Mouse (Mus musculus) thymus, postnatal 25 days (tissue): ENCODE results near the gene Spata33.
"Not testable (repeated sequence)": the region's sequence is repeated elsewhere in the genome, so short reads cannot be mapped to it uniquely, and the experiment has no call there.

Experiments used
- DNase-seq: peaks from one replicate; pipeline ENCODE4 v3.0.0; 2022

Spata33 gene

DNA sequence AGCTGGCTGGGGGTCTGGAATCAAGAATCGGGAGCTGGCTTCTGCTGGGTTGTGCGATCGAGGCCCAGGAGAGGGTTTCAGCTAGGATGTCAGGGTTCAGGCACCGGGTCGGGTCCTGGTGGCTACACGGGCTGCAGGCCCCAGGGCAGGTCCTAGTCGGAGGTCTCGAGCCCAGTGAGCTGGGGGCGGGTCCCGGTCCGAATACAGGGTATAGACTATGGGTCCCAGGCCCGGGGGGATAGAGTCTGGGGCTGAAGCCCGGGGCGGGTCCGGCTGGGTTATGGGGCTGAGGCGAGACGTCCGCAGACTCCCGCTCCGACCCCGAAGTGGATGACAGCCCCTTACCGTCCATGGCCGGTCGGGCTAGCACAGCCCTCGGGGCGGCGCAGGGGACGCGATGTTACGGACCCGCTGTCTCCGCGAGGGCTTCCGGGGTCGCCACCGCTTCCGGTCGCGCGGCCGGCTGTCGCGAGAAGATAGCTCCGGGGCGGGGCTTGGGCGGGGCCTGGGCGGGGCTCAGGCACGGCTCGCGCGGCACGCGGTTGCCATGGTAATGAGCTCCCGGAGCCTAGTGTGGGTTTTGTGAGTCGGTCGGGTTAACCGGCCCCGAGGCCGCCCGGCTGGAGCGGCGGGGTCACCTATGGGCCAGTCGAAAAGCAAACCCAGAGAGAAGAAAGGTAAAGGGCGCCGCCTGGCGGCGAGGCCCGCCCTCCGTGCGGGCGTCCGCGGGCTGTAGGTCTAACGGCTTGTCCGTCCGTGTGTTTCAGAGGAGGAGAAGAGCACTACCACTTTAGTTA is at the start of gene Spata33, which contains the start of gene Chmp1a:
Spata33 (plus strand) TSS at position 512 of the 797 bp plus-strand sequence.
Chmp1a (minus strand) TSS at position 443 of the 797 bp plus-strand sequence.
- peak; percentile 86 for DNase-seq

DNA sequence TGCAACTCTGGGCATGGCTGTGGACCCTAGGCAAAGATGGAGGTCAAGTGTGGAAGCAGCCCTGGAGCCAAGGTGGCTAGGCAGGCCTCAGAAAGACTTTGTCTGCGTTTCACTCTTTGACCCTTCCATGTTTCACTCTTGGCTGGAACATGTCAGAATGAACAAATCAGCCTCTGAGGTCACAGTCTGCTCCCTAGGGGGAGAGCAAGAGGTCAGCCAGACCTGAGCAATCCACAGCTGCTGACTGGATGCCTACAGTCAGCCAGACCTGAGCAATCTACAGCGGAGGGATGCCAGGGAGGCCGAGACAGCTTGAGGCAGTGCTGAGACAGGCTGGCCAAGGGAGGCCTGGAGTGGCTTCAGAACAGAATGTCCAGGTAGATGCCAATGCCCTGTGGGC is 31.2 kb upstream of the Spata33 start:
- no peak for DNase-seq

DNA sequence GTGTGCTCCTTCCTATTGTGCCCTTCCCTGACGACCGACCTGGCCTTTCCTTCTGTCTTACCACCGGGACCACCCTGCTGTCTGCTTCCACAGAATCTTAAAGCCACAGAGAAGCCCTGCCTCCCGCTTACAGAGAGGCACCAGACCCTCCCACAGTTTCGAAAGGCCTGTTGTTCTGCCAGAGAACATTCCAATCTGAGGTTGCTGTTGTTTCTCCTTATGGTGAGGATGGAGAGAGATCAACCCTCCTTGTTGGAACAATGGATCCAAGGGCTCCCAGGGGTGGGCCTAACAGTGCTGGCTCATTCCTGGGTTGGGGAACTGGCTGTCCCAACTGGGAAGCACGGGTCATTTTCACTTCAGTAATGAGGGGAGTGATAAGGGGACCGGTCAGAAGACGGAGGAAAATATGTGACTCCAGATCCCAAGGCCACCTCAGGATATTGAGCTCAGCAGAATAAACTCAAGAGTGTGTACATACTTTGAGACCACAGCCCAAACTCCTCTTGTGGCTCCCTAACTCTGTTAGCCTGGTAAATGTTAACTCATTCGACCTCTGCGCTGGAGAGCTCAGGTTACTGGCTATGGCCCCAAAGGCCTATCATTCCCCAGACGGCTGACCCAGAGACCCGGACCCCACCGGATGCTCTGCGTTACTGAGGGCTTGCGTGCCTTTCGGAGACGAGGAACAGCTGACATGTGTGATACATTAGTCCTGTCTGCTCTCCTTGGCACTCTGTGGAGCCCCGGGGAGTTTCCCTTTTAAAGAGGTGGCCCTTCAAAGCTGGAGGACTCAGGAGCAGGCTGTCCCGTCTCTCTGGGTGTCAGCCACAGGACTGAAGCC is 26.8 kb upstream of the Spata33 start, which contains the start of gene Dpep1:
Dpep1 (plus strand) TSS at position 677 of the 844 bp plus-strand sequence.
- DNase-seq: no peak

DNA sequence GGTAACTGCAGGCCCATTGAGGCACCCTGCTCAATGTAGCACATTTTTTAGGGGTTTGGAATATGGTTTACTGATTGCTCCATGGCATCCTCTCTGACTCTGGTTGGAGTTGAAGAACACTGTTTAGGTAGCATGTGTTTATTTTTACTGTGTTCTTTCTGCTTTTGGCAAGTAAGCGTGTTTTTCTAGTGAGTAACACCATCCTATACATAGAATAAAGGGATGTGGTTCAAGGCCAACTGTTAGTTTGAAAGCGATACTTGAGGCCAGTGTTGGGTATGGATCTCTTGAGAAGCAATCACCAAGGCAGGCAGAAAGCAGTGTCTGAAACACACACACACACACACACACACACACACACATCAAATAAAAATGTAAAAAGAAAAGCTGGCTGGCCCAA is 24.6 kb upstream of the Spata33 start:
- no peak for DNase-seq

DNA sequence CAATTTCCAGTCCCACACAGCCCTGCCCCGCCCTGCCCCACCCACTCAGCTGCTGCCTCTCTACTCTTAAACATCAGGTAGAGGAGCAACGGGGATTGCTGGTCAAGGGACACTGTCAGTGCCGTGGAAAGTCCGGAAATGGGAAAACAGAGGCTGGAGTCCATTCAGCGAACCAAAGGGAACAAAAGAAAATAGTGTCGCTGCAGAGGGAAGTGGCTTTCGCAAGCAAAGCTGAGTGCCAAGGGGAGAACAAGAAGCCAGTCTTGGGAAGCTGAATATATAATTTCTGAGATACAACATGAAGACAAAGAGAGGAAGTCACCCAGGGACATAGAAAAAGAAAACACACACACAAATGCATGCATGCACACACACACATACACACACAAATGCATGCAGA is 23.8 kb upstream of the Spata33 start:
- no peak for DNase-seq

DNA sequence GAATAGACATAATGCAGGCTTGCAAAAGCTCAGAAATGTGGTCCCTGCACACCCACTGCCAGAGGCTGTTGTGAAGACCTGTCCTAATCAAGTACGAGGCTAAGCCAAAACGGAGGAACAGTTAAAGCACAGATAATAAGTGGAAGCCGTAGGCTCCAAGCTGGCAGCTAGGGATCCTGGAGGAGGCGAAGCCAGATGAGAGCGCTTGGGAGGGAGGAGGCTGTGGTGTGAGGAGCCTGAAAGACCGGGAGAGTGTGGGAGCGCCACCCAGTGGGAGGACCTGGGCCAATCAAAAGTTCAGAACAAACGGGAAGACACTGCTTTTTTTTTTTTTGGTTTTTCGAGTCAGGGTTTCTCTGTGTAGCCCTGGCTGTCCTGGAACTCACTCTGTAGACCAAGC is 22.0 kb upstream of the Spata33 start:
- peak; percentile 49 for DNase-seq

DNA sequence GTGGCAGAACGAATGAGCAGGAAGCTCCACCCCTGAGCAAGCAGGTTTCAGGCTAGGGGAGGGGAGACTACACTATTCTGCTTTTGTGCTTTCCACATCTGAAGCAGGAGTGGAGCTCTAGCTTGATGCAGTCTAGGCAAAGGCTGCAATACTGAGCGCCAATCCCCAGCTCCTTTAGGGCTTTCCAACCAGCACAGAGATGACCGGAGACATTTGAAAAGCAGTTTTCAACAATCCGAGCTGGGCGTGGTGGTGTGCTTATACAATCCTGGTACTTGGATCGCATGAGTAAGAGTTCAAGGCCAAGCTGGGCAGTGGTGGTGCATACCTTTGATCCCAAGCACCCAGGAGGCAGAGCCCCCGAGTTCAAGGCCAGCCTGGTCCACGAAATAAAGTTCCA is 20.7 kb upstream of the Spata33 start:
- no peak for DNase-seq

DNA sequence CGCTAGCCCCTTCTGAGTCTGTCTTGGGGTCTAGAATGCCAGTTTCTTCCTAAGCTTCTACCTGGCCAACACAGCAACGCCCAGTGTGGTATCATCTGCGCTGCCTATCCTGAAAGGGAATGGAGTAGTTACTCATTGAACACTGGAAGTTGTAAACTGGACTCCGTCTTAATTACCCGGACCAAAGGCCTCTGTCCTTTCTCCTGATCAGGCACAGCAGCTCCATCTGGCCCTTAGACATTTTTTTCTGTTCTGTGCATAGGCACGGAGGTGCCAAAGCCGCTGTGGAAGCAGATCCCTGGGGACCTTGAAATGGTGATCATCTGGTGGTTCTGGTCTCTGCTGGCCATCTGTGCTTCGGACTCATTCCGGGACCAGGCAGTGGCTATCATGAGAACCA is 18.9 kb upstream of the Spata33 start:
- no peak for DNase-seq

DNA sequence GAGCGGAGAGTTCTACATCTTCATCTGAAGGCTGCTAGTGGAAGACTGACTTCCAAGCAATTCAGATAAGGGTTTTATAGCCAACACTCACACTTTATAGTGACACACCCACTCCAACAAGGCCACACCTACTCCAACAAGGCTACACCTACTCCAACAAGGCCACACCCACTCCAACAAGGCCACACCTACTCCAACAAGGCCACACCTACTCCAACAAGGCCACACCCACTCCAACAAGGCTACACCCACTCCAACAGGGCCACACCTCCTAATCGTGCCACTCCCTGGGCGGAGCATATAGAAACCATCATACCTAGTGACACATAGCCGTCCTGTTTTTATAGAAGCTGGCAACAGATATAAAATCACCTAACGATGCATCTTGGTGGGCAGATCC is 15.6 kb upstream of the Spata33 start:
- not testable (repeated sequence) for DNase-seq

DNA sequence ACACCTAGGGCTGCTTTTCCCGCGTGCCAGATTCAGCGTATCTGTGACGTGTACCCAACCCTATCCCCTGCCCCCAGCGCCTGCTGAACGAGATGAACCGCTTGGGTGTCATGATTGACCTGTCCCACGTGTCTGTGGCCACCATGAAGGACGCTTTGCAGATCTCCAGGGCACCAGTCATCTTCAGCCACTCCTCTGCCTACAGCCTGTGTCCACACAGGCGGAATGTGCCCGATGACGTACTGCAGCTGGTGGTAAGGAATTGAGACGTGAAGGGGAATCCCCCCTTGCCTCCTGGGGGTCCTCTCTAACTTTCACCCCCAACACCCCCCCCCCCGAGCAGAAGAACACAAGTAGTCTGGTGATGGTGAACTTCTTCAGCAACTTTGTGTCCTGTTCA is 12.8 kb upstream of the Spata33 start:
- DNase-seq: no peak

DNA sequence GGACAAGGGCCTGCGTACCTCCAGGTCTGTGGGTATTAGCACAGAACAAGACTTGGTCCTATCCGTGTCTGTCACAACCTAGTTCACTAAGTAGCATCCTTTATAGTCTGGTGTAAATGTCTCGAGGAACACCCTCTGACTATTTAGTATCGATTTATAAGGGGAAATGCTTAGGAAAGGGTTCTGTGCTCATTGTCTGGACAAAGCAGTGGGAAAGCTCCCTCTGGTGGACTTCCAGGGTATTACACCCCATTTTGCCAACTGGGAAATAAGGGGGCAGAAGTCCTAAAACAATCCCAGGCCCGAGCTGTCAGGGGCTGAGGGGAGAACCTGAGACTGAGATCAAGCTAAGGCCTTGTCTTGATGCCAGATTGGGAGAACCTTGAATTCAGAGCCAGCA is 10.3 kb upstream of the Spata33 start:
- peak; percentile 66 for DNase-seq

DNA sequence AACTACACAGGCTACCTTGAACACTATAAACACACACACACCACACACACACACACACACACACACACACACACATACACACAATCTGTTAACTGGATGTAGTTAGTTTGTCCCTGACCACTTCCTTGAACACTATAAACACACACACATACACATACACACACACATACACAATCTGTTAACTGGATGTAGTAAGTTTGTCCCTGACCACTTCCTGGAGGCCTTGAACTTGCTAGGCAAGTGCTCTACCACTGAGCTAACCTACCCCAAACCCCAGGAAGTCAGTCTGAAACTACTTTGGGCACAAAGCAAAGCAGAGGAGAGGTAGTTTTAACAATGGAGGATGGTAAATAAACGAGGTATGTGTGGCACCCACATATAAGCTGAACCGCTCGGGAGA is 9.1 kb upstream of the Spata33 start:
- no peak for DNase-seq

DNA sequence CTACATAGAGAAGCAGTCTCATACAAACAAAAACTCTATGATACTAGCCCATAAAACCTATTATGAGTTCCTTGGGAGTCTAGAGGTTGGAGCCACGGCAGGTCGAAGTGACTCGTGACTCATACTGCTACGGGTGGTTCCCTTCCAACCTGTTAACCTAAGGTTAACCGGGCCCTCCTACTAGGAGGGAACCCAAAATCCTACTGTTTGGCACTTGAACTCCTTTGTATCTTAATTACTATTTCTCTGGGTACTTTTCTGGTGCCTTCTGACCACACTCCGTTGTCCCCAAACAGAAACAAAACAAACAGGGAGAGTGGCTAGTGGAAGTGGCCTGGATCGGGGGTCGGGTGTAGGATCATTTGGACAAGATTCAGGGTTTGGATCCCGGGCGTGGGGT is 756 bp upstream of the Spata33 start:
- no peak for DNase-seq

DNA sequence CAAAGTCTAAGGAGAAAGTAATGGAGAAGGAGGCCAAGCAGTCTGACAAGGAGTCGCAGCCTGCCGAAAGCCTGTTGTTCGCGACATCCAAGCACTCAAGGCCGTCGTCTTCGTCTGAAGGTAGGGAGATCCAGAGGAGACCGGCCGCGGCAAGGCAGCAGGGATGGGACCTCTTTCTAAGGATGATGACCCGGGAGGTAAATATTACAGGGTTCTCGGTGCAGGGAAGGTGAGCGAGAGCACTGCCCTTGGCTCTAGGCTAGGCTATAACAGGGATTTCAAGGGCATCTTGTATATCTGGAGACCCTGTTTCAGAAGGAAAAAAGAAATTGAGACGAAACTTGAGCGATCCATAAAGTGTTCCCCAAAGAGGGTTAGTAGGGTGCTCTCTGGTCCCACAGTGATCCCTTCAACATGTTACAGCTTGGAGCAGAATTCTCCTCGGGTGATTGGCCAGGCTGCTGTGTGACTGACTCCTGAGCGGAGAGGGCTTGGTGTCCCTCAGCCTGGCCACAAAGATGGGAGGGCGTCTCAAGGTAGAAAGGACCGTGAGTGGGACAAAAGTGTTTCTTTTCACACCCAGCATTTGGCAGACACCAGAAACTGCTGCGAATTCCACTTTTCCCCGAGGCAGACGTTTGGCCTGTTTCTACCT is 613 bp downstream of the Spata33 start:
- DNase-seq: no peak

DNA sequence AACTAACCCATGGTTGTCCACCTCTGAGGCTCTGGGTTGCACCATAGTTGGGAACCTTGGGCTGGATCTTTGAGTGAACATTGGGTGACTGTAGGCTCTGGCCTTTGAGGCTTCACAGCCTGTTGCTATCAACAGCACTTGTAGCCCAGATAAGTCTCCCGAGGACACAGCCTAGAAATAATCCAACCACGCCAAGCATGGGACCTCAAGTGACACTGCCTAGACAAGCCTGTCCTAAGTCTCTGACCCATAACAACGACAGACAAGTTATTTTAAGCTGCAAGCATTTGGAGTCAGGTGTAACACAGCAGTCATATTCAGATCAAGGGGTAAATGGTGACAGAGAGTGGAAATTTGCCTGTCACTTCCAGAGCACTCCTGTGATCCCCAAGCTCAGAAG is 2.8 kb downstream of the Spata33 start:
- DNase-seq: no peak

DNA sequence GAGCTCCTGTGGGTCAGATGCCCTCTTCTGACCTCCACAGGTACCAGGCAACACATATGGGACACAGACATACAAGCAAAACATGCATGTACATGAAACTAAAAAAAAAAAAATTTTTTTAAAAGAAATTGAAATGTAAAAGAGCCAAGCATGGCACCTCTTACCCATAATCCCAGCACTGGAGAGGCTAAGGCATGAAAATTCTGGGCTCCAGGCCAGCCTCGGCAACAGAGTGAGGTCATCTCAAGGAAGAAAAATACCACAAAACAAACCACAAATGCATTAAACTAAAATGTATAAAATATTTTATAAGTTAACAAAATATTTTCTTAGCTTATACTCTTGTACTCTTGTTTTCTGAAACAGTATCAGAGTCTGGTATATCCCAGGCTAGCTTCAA is 8.3 kb downstream of the Spata33 start:
- no peak for DNase-seq

DNA sequence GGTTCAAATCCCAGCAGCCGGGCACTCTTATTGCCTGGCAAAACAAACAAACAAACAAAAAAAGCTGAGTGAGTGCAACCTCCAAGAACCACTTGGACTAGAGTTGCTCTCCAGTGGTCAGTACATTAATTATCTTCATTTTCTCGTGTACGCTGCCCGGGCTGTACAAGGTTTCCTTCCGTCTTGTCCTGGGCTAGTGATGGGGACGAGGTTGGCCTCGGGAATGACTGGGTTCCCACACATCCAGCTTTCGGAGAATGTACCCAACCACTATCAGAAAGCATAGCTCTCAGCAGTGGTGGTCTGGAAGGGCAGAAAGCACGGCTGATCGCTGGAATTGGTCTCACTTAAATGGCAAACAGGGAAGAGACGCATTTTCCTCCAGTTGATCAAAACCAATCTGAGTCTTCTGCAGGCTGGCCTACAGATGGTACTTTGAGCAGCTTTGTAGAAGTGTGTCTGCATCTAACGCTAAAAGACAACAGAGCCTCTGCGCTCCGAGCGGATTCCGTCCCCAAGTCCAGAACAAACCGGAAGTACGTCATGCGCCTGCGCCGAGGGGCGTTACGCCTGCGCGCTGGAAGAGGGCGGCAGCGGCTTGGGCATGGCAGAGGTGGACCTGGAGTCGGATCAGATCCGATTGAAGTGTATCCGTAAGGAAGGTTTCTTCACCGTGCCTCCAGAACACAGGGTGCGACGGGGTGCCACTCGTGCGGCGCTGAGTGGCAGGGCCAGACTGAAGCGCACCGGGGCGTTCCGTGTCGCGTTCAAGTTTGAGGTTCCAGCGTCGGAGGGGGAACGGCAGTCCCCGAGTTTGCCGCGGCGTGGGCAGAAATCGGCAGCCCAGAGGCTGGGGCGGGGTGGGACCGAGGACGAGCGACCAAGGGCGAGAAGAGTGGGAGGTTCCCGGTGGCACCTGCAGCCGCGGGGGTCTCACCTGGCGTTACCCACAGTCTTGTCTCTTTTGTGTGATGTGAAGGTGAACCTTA is 11.9 kb downstream of the Spata33 start, which contains the start of gene Cdk10:
Cdk10 (plus strand) TSS at position 565 of the 989 bp plus-strand sequence.
- DNase-seq: peak; percentile 89

DNA sequence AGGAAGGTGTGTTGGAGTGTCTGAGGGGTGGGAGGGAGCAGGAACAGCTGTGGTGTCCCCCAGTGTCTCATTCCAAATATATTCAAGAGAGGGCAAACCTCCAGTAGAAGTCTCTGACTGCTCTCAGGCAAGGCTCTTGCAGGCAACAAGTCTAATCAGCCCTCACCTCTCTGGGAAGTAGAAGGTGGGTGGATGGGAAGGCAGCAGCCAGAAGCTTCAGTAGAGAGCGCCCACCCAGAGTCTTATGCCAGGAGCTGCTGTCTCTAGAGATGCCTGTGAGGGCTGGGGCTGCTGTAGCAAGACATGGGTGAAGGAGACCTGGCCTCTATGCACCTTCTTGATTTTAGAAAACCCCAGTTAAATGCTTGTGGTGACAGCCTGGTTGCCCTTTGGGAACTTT is 15.8 kb downstream of the Spata33 start:
- no peak for DNase-seq

DNA sequence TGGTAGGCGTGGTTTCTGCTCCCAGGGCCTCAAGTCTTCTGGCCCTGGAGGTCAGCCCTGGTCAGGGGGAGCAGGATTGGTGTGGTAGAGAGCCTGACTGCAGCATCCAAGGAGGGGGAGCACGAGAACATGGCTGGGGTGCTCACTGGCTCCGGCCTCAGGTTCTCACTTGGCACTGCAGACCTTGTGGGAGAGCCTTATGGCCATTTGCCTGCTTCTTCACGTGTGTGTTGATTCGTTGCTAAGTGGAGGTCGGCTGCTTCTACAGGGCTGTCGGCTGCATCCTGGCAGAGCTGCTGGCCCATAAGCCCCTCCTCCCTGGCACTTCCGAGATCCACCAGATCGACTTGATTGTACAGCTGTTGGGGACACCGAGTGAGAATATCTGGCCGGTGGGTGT is 17.7 kb downstream of the Spata33 start:
- not testable (repeated sequence) for DNase-seq

DNA sequence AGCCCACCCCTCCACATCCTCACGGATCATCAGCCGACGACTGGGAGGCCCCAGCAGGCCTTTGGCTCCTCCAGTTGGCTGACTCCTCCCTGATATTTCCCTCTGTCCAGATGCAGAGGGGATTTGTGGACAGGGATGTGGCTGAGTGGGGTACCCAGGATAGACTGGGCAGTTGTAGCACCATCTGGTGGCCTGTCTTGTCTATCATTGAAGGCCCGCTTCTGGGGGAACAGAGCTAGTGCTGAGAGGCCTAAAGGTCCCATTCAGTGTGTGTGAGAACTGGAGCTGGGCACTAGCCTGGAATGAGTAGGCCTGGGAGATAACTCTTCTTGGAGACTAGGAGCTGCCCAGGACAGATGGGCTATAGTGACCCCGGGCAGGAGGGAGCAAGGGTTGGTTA is 19.1 kb downstream of the Spata33 start:
- no peak for DNase-seq

DNA sequence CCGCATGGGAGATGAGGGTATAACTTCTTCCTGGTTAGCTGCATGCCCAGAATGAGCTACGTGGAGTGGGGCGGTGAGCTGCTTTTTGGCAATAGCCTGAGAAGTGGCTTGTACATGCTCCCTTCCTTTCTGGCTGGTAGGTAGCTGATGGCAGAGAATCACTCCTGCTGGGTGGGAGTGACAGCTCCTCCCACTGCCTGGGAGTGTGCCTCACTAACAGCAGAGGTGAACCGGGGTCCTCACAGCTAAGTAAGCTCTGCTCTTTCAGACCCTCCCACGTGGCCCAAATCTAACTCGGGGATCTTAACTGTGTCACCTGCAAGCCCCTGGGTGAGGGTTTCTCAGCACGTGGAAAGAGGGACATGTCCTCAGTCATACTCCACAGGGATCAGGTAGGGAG is 19.9 kb downstream of the Spata33 start:
- no peak for DNase-seq

DNA sequence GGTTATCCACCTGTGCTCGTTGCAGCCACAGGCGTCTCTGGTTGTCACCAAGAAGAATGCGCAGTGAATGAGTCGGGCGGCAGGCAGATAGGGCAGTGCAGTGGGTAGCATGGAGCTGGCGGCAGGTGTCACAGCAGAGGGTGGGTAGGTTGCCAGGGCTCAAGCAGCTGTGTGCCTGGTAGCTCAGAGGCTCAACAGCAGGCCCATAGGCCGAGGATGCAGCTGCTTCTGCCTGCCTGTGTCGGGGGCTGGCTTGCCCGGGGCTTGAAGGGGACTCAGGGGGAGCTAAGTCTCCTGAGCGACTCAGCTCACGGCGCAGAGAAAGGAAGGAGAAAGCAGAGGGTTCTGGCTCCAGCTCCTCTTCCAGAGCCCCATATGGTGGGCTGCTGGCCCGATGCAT is 20.7 kb downstream of the Spata33 start:
- no peak for DNase-seq
